Mouse (Mus musculus): ENCODE data around the gene Fez1.

DNA sequence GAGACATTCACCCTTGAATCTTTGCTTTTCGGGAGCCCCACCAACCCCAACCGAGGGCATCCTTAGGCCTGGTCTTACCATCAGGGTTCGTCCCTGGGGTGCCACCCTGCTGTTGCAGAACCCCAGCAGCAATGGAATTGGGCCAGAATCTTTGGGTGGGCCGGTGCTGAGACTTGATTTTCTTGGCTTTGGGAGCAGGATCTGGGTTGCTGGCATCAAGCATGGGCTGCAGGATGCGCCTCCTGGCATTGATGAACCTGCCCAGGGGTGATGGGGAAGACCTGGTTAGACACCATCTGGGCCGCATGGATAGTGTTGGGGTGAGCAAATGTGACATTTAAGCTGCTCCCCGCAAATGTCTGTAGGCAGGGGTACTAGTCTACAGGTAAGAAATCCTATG is 72.6 kb downstream of the Fez1 start:
- no peak for TF ChIP-seq CTCF (IDR thresholded peaks at IDR 0.05)
- TF ChIP-seq EP300 (IDR thresholded peaks at IDR 0.05; ENCODE audit: insufficient read depth, low read depth, low read length), result no peak
- no peak for TF ChIP-seq POLR2A (IDR thresholded peaks at IDR 0.05; ENCODE audit: insufficient read depth, low read depth, low read length)
